ENCODE assay signal across 9 mouse cellular contexts in the genomic region with DNA sequence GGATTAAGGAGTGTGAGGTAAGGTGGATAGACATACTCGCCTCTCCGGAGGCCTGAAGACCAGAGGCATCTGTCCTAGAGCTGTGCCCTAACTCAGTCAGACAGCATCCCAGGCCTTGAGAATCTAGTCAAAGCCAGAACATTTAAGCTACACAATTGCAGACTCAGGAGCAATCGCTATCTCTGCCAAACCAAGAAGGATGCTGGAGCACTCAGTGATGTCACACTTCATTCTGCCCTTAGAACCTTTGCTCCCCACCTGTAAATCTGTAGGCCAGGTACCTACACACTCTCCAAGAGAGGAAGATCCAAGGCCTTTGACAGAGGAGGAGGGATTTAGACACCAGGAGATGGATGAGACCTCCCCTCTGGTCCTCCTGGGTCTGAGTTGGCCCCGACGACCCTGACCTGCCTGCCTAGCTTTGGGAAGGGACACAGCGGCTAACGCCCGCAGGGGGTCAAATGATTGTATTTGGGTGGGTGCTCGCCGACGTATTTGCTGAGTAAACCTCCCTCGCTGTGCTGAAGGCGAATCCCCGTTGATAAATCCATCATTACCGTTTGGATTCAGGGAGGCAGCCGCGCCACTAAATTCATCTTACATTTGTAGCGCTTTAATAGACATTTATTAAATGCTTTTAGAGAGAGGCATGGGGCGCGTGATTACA. TPM values are rescaled to one million over a fixed set of nuclear protein-coding genes. Genes with fewer than 3 reads are reported as not detected.
A peak's percentile ranks its signal among the peaks of the same experiment; 100 is the strongest.
DNase-seq lines count a peak whose midpoint lies in the region; ATAC-seq and TF ChIP-seq lines count a peak whose summit lies in the region.
"Had no signal": no experiment of that assay in that cellular context is flagged by ENCODE, and none has a peak within 500 bp of the region (broad histone marks: within the 10 kb centered on the region; RNA-seq: fewer than 3 reads in every experiment).

No protein-coding gene starts in this region.

- no peaks in the 10 kb centered on the region for H3K36me3 ChIP-seq in kidney, adult 2 months (ENCODE audit: control insufficient read depth, insufficient read depth, low read length)
- H3K36me3 ChIP-seq in forebrain, embryonic 12.5 days (replicated peaks) = no peaks in the 10 kb centered on the region
- peaks cover 38% of the 10 kb centered on the region; the same call in 1 of the 2 replicates for H3K36me3 ChIP-seq in kidney, embryonic 14.5 days (ENCODE audit: control insufficient read depth, insufficient read depth, low read length)
- no peaks in the 10 kb centered on the region for H3K36me3 ChIP-seq in neural tube, embryonic 11.5 days (ENCODE audit: control insufficient read depth, insufficient read depth, low read length)

- peaks cover 13% of the 10 kb centered on the region; the same call in 1 of the 2 replicates for H3K4me1 ChIP-seq in kidney, adult 2 months (ENCODE audit: control insufficient read depth, insufficient read depth, low read length)
- peaks cover 69% of the 10 kb centered on the region for H3K4me1 ChIP-seq in forebrain, embryonic 12.5 days
- H3K4me1 ChIP-seq in kidney, embryonic 14.5 days (ENCODE audit: control insufficient read depth, insufficient read depth, low read length) = peaks cover 48% of the 10 kb centered on the region
- H3K4me1 ChIP-seq in neural tube, embryonic 11.5 days (ENCODE audit: control insufficient read depth, insufficient read depth, low read length) = peaks cover 47% of the 10 kb centered on the region

- H3K27me3 ChIP-seq in kidney, adult 2 months (replicated peaks; ENCODE audit: control insufficient read depth, insufficient read depth, low read length) = no peaks in the 10 kb centered on the region
- peaks cover 77% of the 10 kb centered on the region for H3K27me3 ChIP-seq in forebrain, embryonic 12.5 days
- no peaks in the 10 kb centered on the region for H3K27me3 ChIP-seq in kidney, embryonic 14.5 days (ENCODE audit: control insufficient read depth, insufficient read depth, low read length)
- H3K27me3 ChIP-seq in neural tube, embryonic 11.5 days (ENCODE audit: control insufficient read depth, insufficient read depth, low read length) = no peaks in the 10 kb centered on the region; the same call in 1 of the 2 replicates

- H3K27ac ChIP-seq in kidney, adult 2 months (ENCODE audit: insufficient read depth, low read depth, low read length) = peak overlapping the region; percentile 93
- peak overlapping the region; percentile 98 for H3K27ac ChIP-seq in forebrain, embryonic 12.5 days
- H3K27ac ChIP-seq in kidney, embryonic 14.5 days (ENCODE audit: low read depth, low read length) = peak overlapping the region; percentile 98
- peak overlapping the region; percentile 14 for H3K27ac ChIP-seq in neural tube, embryonic 11.5 days (ENCODE audit: low read depth, low read length)

- no peak for TF ChIP-seq POLR2A in kidney, adult 2 months (IDR thresholded peaks at IDR 0.05; ENCODE audit: low read depth, low read length)

- peak overlapping the region; percentile 88 for H3K4me2 ChIP-seq in forebrain, embryonic 12.5 days
- peak overlapping the region; percentile 78 for H3K4me2 ChIP-seq in kidney, embryonic 14.5 days (replicated peaks; ENCODE audit: low read depth, low read length)
- peak overlapping the region; percentile 85; the same call in 1 of the 2 replicates for H3K4me2 ChIP-seq in neural tube, embryonic 11.5 days (ENCODE audit: low read depth)

- H3K4me3 ChIP-seq in kidney, adult 2 months (ENCODE audit: insufficient read depth, low read depth, low read length) = no peak overlapping the region
- peak overlapping the region; percentile 66 for H3K4me3 ChIP-seq in forebrain, embryonic 12.5 days (replicated peaks)
- peak overlapping the region; percentile 71; the same call in 1 of the 2 replicates for H3K4me3 ChIP-seq in kidney, embryonic 14.5 days (ENCODE audit: low read length)
- H3K4me3 ChIP-seq in neural tube, embryonic 11.5 days (ENCODE audit: low read depth, low read length) = no peak overlapping the region

- 44% methylated on average over 20 of the region's 20 CpGs for WGBS in kidney, adult 2 months
- WGBS in forebrain, embryonic 12.5 days = 4% methylated on average over 20 of the region's 20 CpGs
- 14% methylated on average over 20 of the region's 20 CpGs for WGBS in kidney, embryonic 14.5 days
- 10% methylated on average over 20 of the region's 20 CpGs for WGBS in neural tube, embryonic 11.5 days

- DNase-seq in kidney, adult 2 months = peak; percentile 41
- no peak for DNase-seq in kidney, adult 18-20 months
- peak; percentile 55 for DNase-seq in neural tube, embryonic 11.5 days (ENCODE audit: low spot score)
- DNase-seq in cerebellum, adult 11-12 months = no peak
- DNase-seq in gastrocnemius, postnatal 4 days (ENCODE audit: low spot score in 2 of 2) = no peak
- no peak for DNase-seq in cerebellum, postnatal 10 days

- no peak for ATAC-seq in forebrain, embryonic 12.5 days (ENCODE audit: low FRiP score)
- 0 out of 2 replicates have a peak, but pooled peaks have one; percentile 10 for ATAC-seq in kidney, embryonic 14.5 days (ENCODE audit: low FRiP score, low TSS enrichment)
- no peak for ATAC-seq in neural tube, embryonic 11.5 days (ENCODE audit: insufficient read depth, low FRiP score, low TSS enrichment)

- TF ChIP-seq CTCF in kidney, adult 2 months (conservative IDR thresholded peaks at IDR 0.05; ENCODE audit: insufficient read depth, insufficient read length, low read depth, low read length) = no peak

- peak overlapping the region; percentile 92 for H3K9ac ChIP-seq in forebrain, embryonic 12.5 days
- H3K9ac ChIP-seq in kidney, embryonic 14.5 days (ENCODE audit: low read depth, low read length) = peak overlapping the region; percentile 95
- peak overlapping the region; percentile 91; the same call in 1 of the 2 replicates for H3K9ac ChIP-seq in neural tube, embryonic 11.5 days (ENCODE audit: low read length)

- H3K9me3 ChIP-seq in forebrain, embryonic 12.5 days = no peaks in the 10 kb centered on the region
- H3K9me3 ChIP-seq in kidney, embryonic 14.5 days (ENCODE audit: control insufficient read depth, low read length) = no peaks in the 10 kb centered on the region
- H3K9me3 ChIP-seq in neural tube, embryonic 11.5 days (ENCODE audit: control insufficient read depth, low read length) = no peaks in the 10 kb centered on the region

RNA-seq across cellular contexts. Expression of a gene that starts 19.5 kb away (rescaled TPM):
- polyA plus RNA-seq in kidney, adult 2 months (2012; rRNA removed) = 193 and 288 TPM in 2 replicates
- polyA plus RNA-seq in forebrain, embryonic 12.5 days (2016; fragmentation: Nextera tagmentation; extraction: Ambion mirVana) = 129 and 162 TPM in 2 replicates
- 310 and 320 TPM in 2 replicates for polyA plus RNA-seq in kidney, embryonic 14.5 days (2014; fragmentation: Nextera tagmentation; extraction: Ambion mirVana)
- polyA plus RNA-seq in neural tube, embryonic 11.5 days (2014; fragmentation: Nextera tagmentation; extraction: Ambion mirVana) = 88.5 and 95.9 TPM in 2 replicates
- total RNA-seq in gastrocnemius, postnatal 4 days (2021) = 10 to 100 TPM; 42.6 to 52.1 TPM
- total RNA-seq: hematopoietic stem cell, adult 5-6 weeks had no signal

Comparison
In these comparisons a context has a peak if more than half of its experiments do, and no peak if none do; other contexts are left out.
1. DNase-seq: peak in kidney, adult 2 months (single experiment) and neural tube, embryonic 11.5 days (single experiment); none in kidney, adult 18-20 months (single experiment), cerebellum, adult 11-12 months (single experiment), gastrocnemius, postnatal 4 days (0 of 2) and cerebellum, postnatal 10 days (0 of 2).
2. H3K4me3 ChIP-seq: peak in forebrain, embryonic 12.5 days (single experiment) and kidney, embryonic 14.5 days (single experiment); none in kidney, adult 2 months (single experiment) and neural tube, embryonic 11.5 days (single experiment).
3. H3K27ac ChIP-seq: peak in every context shown above with its lines; median percentile 98 in forebrain, embryonic 12.5 days; 98 in kidney, embryonic 14.5 days; 93 in kidney, adult 2 months; 14 in neural tube, embryonic 11.5 days.
4. Peak in every context shown above with its lines, with median percentiles within 50 percentile points of each other: H3K4me2 ChIP-seq and H3K9ac ChIP-seq.